Mouse (Mus musculus) liver, adult 2 months (tissue): Measurements from ENCODE around the gene Clip3. TPM values are rescaled to one million over a fixed set of nuclear protein-coding genes. Genes with fewer than 3 reads are reported as not detected.
A peak's percentile ranks its signal among the peaks of the same experiment; 100 is the strongest.

ENCODE experiments used
- DNase-seq: peaks from one replicate; pipeline ENCODE4 v3.0.0-alpha.2; 2011; ENCODE audit warnings: low read depth, low spot score; ENCODE audit errors: extremely low read depth
- H3K27ac ChIP-seq: fragments of 200-500 bp; replicated peaks from 2 replicates; pipeline ENCODE4 v1.5.1; 2012; ENCODE audit warnings: low read depth, mild to moderate bottlenecking, control low read depth, inconsistent platforms, low read length; ENCODE audit not compliant: insufficient read depth
- H3K27me3 ChIP-seq: fragments of 200-500 bp; 2 replicates; pipeline ENCODE4 v1.6.1; 2012; ENCODE audit warnings: mild to moderate bottlenecking, moderate library complexity, low read length, inconsistent platforms; ENCODE audit not compliant: control insufficient read depth, insufficient read depth
- H3K36me3 ChIP-seq: fragments of 200-500 bp; 2 replicates; pipeline ENCODE4 v1.6.1; 2012; ENCODE audit warnings: low read length, inconsistent platforms; ENCODE audit not compliant: control insufficient read depth, insufficient read depth
- H3K4me1 ChIP-seq: fragments of 200-500 bp; 2 replicates; pipeline ENCODE4 v1.6.1; 2011; ENCODE audit warnings: low read length; ENCODE audit not compliant: control insufficient read depth, insufficient read depth
- H3K4me3 ChIP-seq: fragments of 200-500 bp; 2 replicates; pipeline ENCODE4 v1.5.1; 2011; ENCODE audit warnings: low read depth, mild to moderate bottlenecking, control low read depth, low read length, moderate library complexity; ENCODE audit not compliant: insufficient read depth
- H3K79me2 ChIP-seq: fragments of 200-500 bp; 2 replicates; pipeline ENCODE4 v1.6.1; 2012; ENCODE audit warnings: inconsistent platforms, mild to moderate bottlenecking, low read length, moderate library complexity; ENCODE audit not compliant: control insufficient read depth, insufficient read depth
- H3K9ac ChIP-seq: fragments of 200-500 bp; 2 replicates; pipeline ENCODE4 v1.6.1; 2012; ENCODE audit warnings: low read depth, mild to moderate bottlenecking, control low read depth, inconsistent platforms, low read length
- CTCF ChIP-seq: fragments of 200-500 bp; IDR thresholded peaks from 2 replicates; pipeline ENCODE4 v1.5.1; 2011; ENCODE audit warnings: low read depth, low read length, control low read depth
- POLR2A ChIP-seq: fragments of 200-500 bp; IDR thresholded peaks from 2 replicates; pipeline ENCODE4 v1.6.1; 2011; ENCODE audit warnings: low read length, control low read depth; ENCODE audit not compliant: insufficient read depth; ENCODE audit errors: extremely low read depth
- WGBS: fragments of 180-500 bp; shearing (Covaris S2); methylation state at CpG from one replicate; pipeline ENCODE4 v1.1.7; 2018; 5-methylcytosine and 5-hydroxymethylcytosine counted together
- polyA plus RNA-seq: library from polyadenylated mRNA; depleted of rRNA; stranded (reverse); fragments of >200 nt; gene quantifications from 2 replicates; pipeline ENCODE4 v1.2.3, GENCODE M21; 2012
- total RNA-seq: library from RNA; depleted of rRNA; stranded (reverse); fragments of >200 nt; gene quantifications from 2 replicates; pipeline ENCODE4 v1.2.3, GENCODE M21; 2014

The Clip3 gene
- total and polyA plus RNA-seq, 2 experiments = 0.18 to 0.24 TPM

- no peak overlapping the region for H3K4me3 ChIP-seq
Observed at GRCm38 (mm10) chr7:30266780-30267179, 24.7 kb upstream of the Clip3 start.

DNA sequence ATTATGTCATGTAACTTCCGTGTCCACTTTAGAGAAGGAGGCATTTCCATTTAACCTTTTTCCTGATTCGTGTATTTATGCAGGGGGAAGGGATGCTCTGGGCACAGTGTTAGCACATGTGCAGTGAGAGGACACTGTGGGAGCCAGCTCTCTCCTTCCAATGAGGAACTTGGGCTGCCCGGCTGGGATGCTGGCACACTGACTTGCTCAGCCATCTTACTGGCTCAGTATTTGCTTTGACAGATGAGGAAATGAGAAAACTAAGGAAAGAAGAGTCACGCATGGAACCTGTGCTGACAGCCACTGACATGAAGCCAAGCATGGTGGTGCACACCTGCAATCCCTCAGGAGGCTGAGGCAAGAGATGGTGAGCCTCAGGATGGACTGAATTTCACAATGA, 21.9 kb upstream of the Clip3 start:
- H3K9ac ChIP-seq = no peak overlapping the region
- no peak overlapping the region for H3K27ac ChIP-seq
- no peak for DNase-seq
- TF ChIP-seq POLR2A = no peak
- TF ChIP-seq CTCF = no peak
- H3K4me3 ChIP-seq = no peak overlapping the region
- 83% methylated on average over 4 of the region's 4 CpGs for WGBS
- H3K4me1 ChIP-seq = no peaks in the 10 kb centered on the region
- no peaks in the 10 kb centered on the region for H3K79me2 ChIP-seq
- H3K27me3 ChIP-seq = no peaks in the 10 kb centered on the region
- H3K36me3 ChIP-seq = peaks cover 2% of the 10 kb centered on the region; the same call in 1 of the 2 replicates

More at GRCm38 (mm10) chr7:30266780-30267179, 24.7 kb upstream of the Clip3 start:
- Histone ChIP-seq H3K4me1 (no peaks in the 10 kb centered on the region), H3K79me2 (no peaks in the 10 kb centered on the region), H3K9ac (no peak overlapping the region), H3K27ac (no peak overlapping the region), H3K27me3 (no peaks in the 10 kb centered on the region), H3K36me3 (peaks cover 2% of the 10 kb centered on the region; the same call in 1 of the 2 replicates)
- no peak for DNase-seq
- 92% methylated on average over 3 of the region's 3 CpGs for WGBS
- no peak for TF ChIP-seq CTCF
- no peak for TF ChIP-seq POLR2A

DNA sequence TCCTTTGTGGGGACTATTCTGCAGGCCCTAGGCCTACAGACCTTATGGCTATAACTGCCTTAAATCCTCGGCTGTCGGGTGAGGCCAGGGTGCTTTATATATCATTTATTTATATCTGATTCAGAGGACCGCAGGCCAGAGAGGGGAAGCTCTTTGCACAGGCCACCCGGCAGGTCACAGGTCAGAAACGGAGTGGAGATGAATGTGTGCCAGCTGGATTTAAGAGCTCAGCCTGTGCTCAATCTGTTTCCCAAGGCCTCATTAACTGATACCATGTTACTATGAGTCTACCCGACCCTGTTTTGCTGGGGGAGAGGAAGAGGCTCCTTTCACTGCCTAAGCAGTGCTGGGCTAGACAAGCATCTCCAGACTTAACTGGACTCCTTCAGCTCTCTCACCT, 17.1 kb upstream of the Clip3 start:
- 80% methylated on average over 6 of the region's 6 CpGs for WGBS
- TF ChIP-seq POLR2A = no peak
- no peak for TF ChIP-seq CTCF
- no peaks in the 10 kb centered on the region for H3K4me1 ChIP-seq
- no peak overlapping the region for H3K4me3 ChIP-seq
- no peak overlapping the region for H3K9ac ChIP-seq
- no peaks in the 10 kb centered on the region for H3K27me3 ChIP-seq
- H3K79me2 ChIP-seq = no peaks in the 10 kb centered on the region
- peaks cover 2% of the 10 kb centered on the region; the same call in 1 of the 2 replicates for H3K36me3 ChIP-seq
- H3K27ac ChIP-seq = no peak overlapping the region
- DNase-seq = no peak

- H3K4me1 ChIP-seq = no peaks in the 10 kb centered on the region
- H3K36me3 ChIP-seq = no peaks in the 10 kb centered on the region
- no peak overlapping the region for H3K27ac ChIP-seq
- H3K27me3 ChIP-seq = no peaks in the 10 kb centered on the region
- peak; percentile 78 for DNase-seq
- H3K4me3 ChIP-seq = no peak overlapping the region
- TF ChIP-seq POLR2A (no peak), CTCF (no peak)
- WGBS = 6% methylated on average over 2 of the region's 2 CpGs
- no peak overlapping the region for H3K9ac ChIP-seq
- H3K79me2 ChIP-seq = no peaks in the 10 kb centered on the region
Observed at GRCm38 (mm10) chr7:30278911-30279310, 12.6 kb upstream of the Clip3 start.

GRCm38 (mm10) chr7:30279536-30279935, 12.0 kb upstream of the Clip3 start:
- Histone ChIP-seq H3K4me3 (peak overlapping the region; percentile 63; the same call in 1 of the 2 replicates), H3K27me3 (no peaks in the 10 kb centered on the region), H3K27ac (no peak overlapping the region), H3K4me1 (no peaks in the 10 kb centered on the region), H3K79me2 (no peaks in the 10 kb centered on the region), H3K9ac (no peak overlapping the region), H3K36me3 (no peaks in the 10 kb centered on the region)
- no peak for TF ChIP-seq CTCF
- TF ChIP-seq POLR2A = no peak
- under 1% methylated on average over 6 of the region's 6 CpGs for WGBS
- DNase-seq = no peak

GRCm38 (mm10) chr7:30279951-30280669, 11.4 kb upstream of the Clip3 start, which contains the start of the genes Thap8 and Wdr62:
Gene Thap8 (plus strand): TSS chr7:30280094.
Gene Wdr62 (minus strand): TSS chr7:30280419.
- no peaks in the 10 kb centered on the region for H3K27me3 ChIP-seq
- DNase-seq = peak; percentile 83

More at GRCm38 (mm10) chr7:30279951-30280669, 11.4 kb upstream of the Clip3 start, which contains the start of the genes Thap8 and Wdr62:
- Histone ChIP-seq H3K79me2 (no peaks in the 10 kb centered on the region), H3K4me3 (peak within 1 kb of the TSS; percentile 63), H3K36me3 (no peaks in the 10 kb centered on the region), H3K9ac (peak within 1 kb of the TSS; percentile 41), H3K4me1 (no peaks in the 10 kb centered on the region), H3K27ac (peak within 1 kb of the TSS; percentile 89)
- WGBS = under 1% methylated on average over 49 of the region's 49 CpGs
- TF ChIP-seq POLR2A = no peak
- no peak for TF ChIP-seq CTCF
